In the genomic region with DNA sequence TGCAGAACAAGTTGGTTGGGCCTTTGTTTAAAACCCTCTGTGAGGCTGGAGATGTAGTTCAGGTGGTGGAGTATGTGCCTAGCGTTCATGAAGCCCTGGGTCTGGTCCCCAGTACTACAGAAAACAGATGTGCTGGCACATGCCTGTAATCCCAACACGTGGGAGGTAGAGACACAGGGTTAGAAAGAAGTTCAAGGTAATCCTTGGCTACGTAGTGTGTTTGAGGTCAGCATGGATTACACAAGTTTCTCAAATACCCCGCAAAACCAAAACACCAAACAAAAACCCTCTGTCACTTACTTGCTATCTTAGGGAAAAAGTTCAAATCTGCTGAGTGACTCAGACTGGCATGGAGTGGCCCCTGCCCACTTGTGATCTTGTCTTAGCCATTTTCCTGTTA, we compare ENCODE assay signal across 27 mouse cellular contexts. TPM values are rescaled to one million over a fixed set of nuclear protein-coding genes. Genes with fewer than 3 reads are reported as not detected.
"Had no signal": no experiment of that assay in that cellular context is flagged by ENCODE, and none has a peak within 500 bp of the region (broad histone marks: within the 10 kb centered on the region; RNA-seq: fewer than 3 reads in every experiment).

No protein-coding gene starts in this region.

- H3K4me3 ChIP-seq: embryonic facial prominence, embryonic 10.5 days; embryonic facial prominence, embryonic 12.5 days; embryonic facial prominence, embryonic 13.5 days; embryonic facial prominence, embryonic 15.5 days; erythroblast, embryonic 14.5 days; forebrain, embryonic 10.5 days; forebrain, embryonic 12.5 days; forebrain, embryonic 13.5 days; forebrain, embryonic 15.5 days; gastrocnemius, adult 2 months; heart, adult 2 months had no signal

- DNase-seq: cerebellum, adult 9-10 months; cerebellum, adult 9-11 months; cerebellum, postnatal 10 days; cerebellum, postnatal 14 days; cerebellum, postnatal 25 days; cerebellum, postnatal 36 days; embryo, embryonic 11 days; forebrain, postnatal 0 days; gastrocnemius, adult 2 months; gastrocnemius, postnatal 10 days; gastrocnemius, postnatal 14 days; gastrocnemius, postnatal 25 days; gastrocnemius, postnatal 36 days; heart, adult 11 months; heart, adult 18-20 months; heart, adult 2 months had no signal

- H3K4me2 ChIP-seq: embryonic facial prominence, embryonic 12.5 days; embryonic facial prominence, embryonic 13.5 days; embryonic facial prominence, embryonic 15.5 days; forebrain, embryonic 12.5 days; forebrain, embryonic 13.5 days; forebrain, embryonic 15.5 days had no signal

- H3K9ac ChIP-seq: embryonic facial prominence, embryonic 12.5 days; embryonic facial prominence, embryonic 13.5 days; embryonic facial prominence, embryonic 15.5 days; forebrain, embryonic 12.5 days; forebrain, embryonic 13.5 days; forebrain, embryonic 15.5 days; forebrain, postnatal 0 days had no signal

- H3K4me1 ChIP-seq: embryonic facial prominence, embryonic 10.5 days; forebrain, embryonic 10.5 days; forebrain, embryonic 12.5 days; forebrain, embryonic 13.5 days; forebrain, embryonic 15.5 days had no signal

- H3K27ac ChIP-seq: embryonic facial prominence, embryonic 10.5 days; embryonic facial prominence, embryonic 12.5 days; embryonic facial prominence, embryonic 13.5 days; embryonic facial prominence, embryonic 15.5 days; forebrain, embryonic 10.5 days; forebrain, embryonic 12.5 days; forebrain, embryonic 15.5 days; gastrocnemius, adult 2 months; heart, adult 2 months had no signal

- H3K36me3 ChIP-seq: forebrain, embryonic 15.5 days had no signal

- ATAC-seq: forebrain, embryonic 13.5 days had no signal

- H3K9me3 ChIP-seq: embryonic facial prominence, embryonic 10.5 days; embryonic facial prominence, embryonic 12.5 days; embryonic facial prominence, embryonic 13.5 days; embryonic facial prominence, embryonic 15.5 days; forebrain, embryonic 10.5 days; forebrain, embryonic 12.5 days; forebrain, embryonic 13.5 days; forebrain, embryonic 15.5 days had no signal

- H3K27me3 ChIP-seq: embryonic facial prominence, embryonic 12.5 days; embryonic facial prominence, embryonic 13.5 days; embryonic facial prominence, embryonic 15.5 days; forebrain, embryonic 12.5 days; forebrain, embryonic 13.5 days; forebrain, embryonic 15.5 days had no signal

RNA-seq across cellular contexts. Expression of gene Cmbl, which starts 46.8 kb away (rescaled TPM):
- total RNA-seq: common myeloid progenitor, adult 5-6 weeks; granulocyte monocyte progenitor cell, adult 5-6 weeks had no signal
- polyA plus RNA-seq: erythroblast, embryonic 14.5 days had no signal
